Mouse (Mus musculus) hindbrain, postnatal 0 days (tissue): ENCODE data around the gene Flrt1. TPM values are rescaled to one million over a fixed set of nuclear protein-coding genes. Genes with fewer than 3 reads are reported as not detected.

ENCODE experiments used
- ATAC-seq: fragments of 200-750 bp; cut with Nextera tagmentation; 2 replicates; pipeline ENCODE4 v1.8.0; 2017; ENCODE audit warnings: mild to moderate bottlenecking, moderate TSS enrichment, moderate library complexity
- DNase-seq: peaks from one replicate; pipeline ENCODE4 v3.0.0-alpha.2; 2015; ENCODE audit warnings: low spot score
- H3K27ac ChIP-seq: fragments of 300-500 bp; sonication (generic); 2 replicates; pipeline ENCODE4 v1.5.1; 2014; ENCODE audit warnings: mild to moderate bottlenecking
- H3K27me3 ChIP-seq: fragments of 300-500 bp; sonication (generic); 2 replicates; pipeline ENCODE4 v1.6.1; 2014; ENCODE audit warnings: low read length, mixed read lengths; ENCODE audit not compliant: insufficient read depth
- H3K36me3 ChIP-seq: fragments of 300-500 bp; sonication (generic); 2 replicates; pipeline ENCODE4 v1.6.1; 2014; ENCODE audit warnings: low read length, mixed read lengths; ENCODE audit not compliant: insufficient read depth
- H3K4me1 ChIP-seq: fragments of 300-500 bp; sonication (generic); 2 replicates; pipeline ENCODE4 v1.6.1; 2014; ENCODE audit warnings: antibody characterized with exemption, low read length, mixed read lengths; ENCODE audit not compliant: insufficient read depth
- H3K4me2 ChIP-seq: fragments of 300-500 bp; sonication (generic); 2 replicates; pipeline ENCODE4 v1.6.1; 2014; ENCODE audit warnings: low read depth, mild to moderate bottlenecking, low read length, moderate library complexity, mixed read lengths
- H3K4me3 ChIP-seq: fragments of 300-500 bp; sonication (generic); 2 replicates; pipeline ENCODE4 v1.5.1; 2014; ENCODE audit warnings: low read length
- H3K9ac ChIP-seq: fragments of 300-500 bp; sonication (generic); replicated peaks from 2 replicates; pipeline ENCODE4 v1.6.1; 2014; ENCODE audit warnings: mild to moderate bottlenecking, low read length, moderate library complexity, mixed read lengths
- H3K9me3 ChIP-seq: fragments of 300-500 bp; sonication (generic); 2 replicates; pipeline ENCODE4 v1.6.1; 2016; ENCODE audit warnings: low read length, mixed read lengths
- CTCF ChIP-seq: IDR thresholded peaks from 2 replicates; pipeline ENCODE4 v1.5.1; 2016; ENCODE audit warnings: antibody characterized with exemption, control low read depth, low read depth
- WGBS: fragments of 180-500 bp; shearing (Covaris S2); extraction: QIAGEN DNeasy Blood & Tissue Kit; methylation state at CpG from one replicate; pipeline ENCODE4 v1.1.7; 2014; 5-methylcytosine and 5-hydroxymethylcytosine counted together
- polyA plus RNA-seq: library from polyadenylated mRNA; unstranded; fragments of >200 nt; fragmentation: Nextera tagmentation; extraction: Ambion mirVana; gene quantifications from 2 replicates; pipeline ENCODE4 v1.2.1, GENCODE M21; 2015
- total RNA-seq: library from RNA; depleted of rRNA; stranded (reverse); fragments of >200 nt; gene quantifications from 2 replicates; pipeline ENCODE4 v1.2.3, GENCODE M21; 2014

The Flrt1 gene
- total and polyA plus RNA-seq, 2 experiments from 2014 or later = 8.1 to 10.1 TPM

GRCm38 (mm10) chr19:7116038-7116731 is 10.7 kb upstream of the Flrt1 start:
- H3K4me2 ChIP-seq = no peak overlapping the region
- no peak overlapping the region for H3K27ac ChIP-seq
- WGBS = 76% methylated on average over 4 of the region's 4 CpGs
- DNase-seq (no peak), ATAC-seq (no peak)
- no peaks in the 10 kb centered on the region for H3K36me3 ChIP-seq
- no peaks in the 10 kb centered on the region for H3K27me3 ChIP-seq
- H3K4me1 ChIP-seq = peaks cover 13% of the 10 kb centered on the region
- no peak for TF ChIP-seq CTCF
- no peak overlapping the region for H3K9ac ChIP-seq
- no peaks in the 10 kb centered on the region for H3K9me3 ChIP-seq
- H3K4me3 ChIP-seq = no peak overlapping the region

- H3K4me1 ChIP-seq = peaks cover 21% of the 10 kb centered on the region
- no peak overlapping the region for H3K4me2 ChIP-seq
- no peaks in the 10 kb centered on the region for H3K36me3 ChIP-seq
- no peaks in the 10 kb centered on the region for H3K9me3 ChIP-seq
- ATAC-seq (no peak), DNase-seq (no peak)
- WGBS = 24% methylated on average over 14 of the region's 14 CpGs
- TF ChIP-seq CTCF = no peak
- H3K27ac ChIP-seq = peak overlapping the region; percentile 32; the same call in 1 of the 2 replicates
- H3K4me3 ChIP-seq = no peak overlapping the region
- H3K27me3 ChIP-seq = no peaks in the 10 kb centered on the region
- no peak overlapping the region for H3K9ac ChIP-seq
These were observed 8.0 kb upstream of the Flrt1 start for GRCm38 (mm10) chr19:7113574-7113973.

GRCm38 (mm10) chr19:7112628-7113027 is 7.1 kb upstream of the Flrt1 start:
- no peak overlapping the region for H3K4me3 ChIP-seq
- H3K27me3 ChIP-seq = no peaks in the 10 kb centered on the region
- no peaks in the 10 kb centered on the region for H3K9me3 ChIP-seq
- no peak overlapping the region for H3K9ac ChIP-seq
- H3K4me1 ChIP-seq = peaks cover 21% of the 10 kb centered on the region
- no peak overlapping the region for H3K4me2 ChIP-seq
- no peak overlapping the region for H3K27ac ChIP-seq
- no peaks in the 10 kb centered on the region for H3K36me3 ChIP-seq
- no peak for TF ChIP-seq CTCF
- ATAC-seq (no peak), DNase-seq (no peak)
- WGBS = 19% methylated on average over 3 of the region's 3 CpGs

- DNase-seq = no peak
- Histone ChIP-seq H3K9me3 (no peaks in the 10 kb centered on the region), H3K4me3 (no peak overlapping the region), H3K27me3 (no peaks in the 10 kb centered on the region), H3K4me2 (no peak overlapping the region), H3K36me3 (no peaks in the 10 kb centered on the region), H3K9ac (no peak overlapping the region), H3K27ac (no peak overlapping the region), H3K4me1 (peaks cover 21% of the 10 kb centered on the region)
- ATAC-seq = no peak
- WGBS = 84% methylated on average over 4 of the region's 4 CpGs
- no peak for TF ChIP-seq CTCF
These were observed 6.2 kb upstream of the Flrt1 start for GRCm38 (mm10) chr19:7111710-7112109.

GRCm38 (mm10) chr19:7111309-7111708 is 5.8 kb upstream of the Flrt1 start:
- TF ChIP-seq CTCF = no peak
- H3K9me3 ChIP-seq = no peaks in the 10 kb centered on the region
- peaks cover 21% of the 10 kb centered on the region for H3K4me1 ChIP-seq
- H3K36me3 ChIP-seq = no peaks in the 10 kb centered on the region
- ATAC-seq = no peak
- no peak for DNase-seq
- H3K4me3 ChIP-seq = no peak overlapping the region
- H3K9ac ChIP-seq = no peak overlapping the region
- H3K27me3 ChIP-seq = no peaks in the 10 kb centered on the region
- H3K27ac ChIP-seq = no peak overlapping the region
- WGBS = 70% methylated on average over 6 of the region's 6 CpGs
- H3K4me2 ChIP-seq = no peak overlapping the region

GRCm38 (mm10) chr19:7110875-7111274 is 5.3 kb upstream of the Flrt1 start:
- DNase-seq (no peak), ATAC-seq (no peak)
- H3K4me1 ChIP-seq = peaks cover 21% of the 10 kb centered on the region
- no peak overlapping the region for H3K27ac ChIP-seq
- H3K4me3 ChIP-seq = no peak overlapping the region
- TF ChIP-seq CTCF = no peak
- no peaks in the 10 kb centered on the region for H3K36me3 ChIP-seq
- WGBS = 48% methylated on average over 6 of the region's 6 CpGs
- no peaks in the 10 kb centered on the region for H3K9me3 ChIP-seq
- H3K9ac ChIP-seq = no peak overlapping the region
- H3K27me3 ChIP-seq = no peaks in the 10 kb centered on the region
- H3K4me2 ChIP-seq = no peak overlapping the region

- H3K27ac ChIP-seq = no peak overlapping the region
- WGBS = 37% methylated on average over 5 of the region's 5 CpGs
- ATAC-seq (no peak), DNase-seq (no peak)
- no peak for TF ChIP-seq CTCF
- no peak overlapping the region for H3K4me2 ChIP-seq
- no peaks in the 10 kb centered on the region for H3K27me3 ChIP-seq
- no peak overlapping the region for H3K9ac ChIP-seq
- H3K9me3 ChIP-seq = no peaks in the 10 kb centered on the region
- peaks cover 26% of the 10 kb centered on the region for H3K4me1 ChIP-seq
- no peak overlapping the region for H3K4me3 ChIP-seq
- no peaks in the 10 kb centered on the region for H3K36me3 ChIP-seq
These were observed 4.6 kb upstream of the Flrt1 start for GRCm38 (mm10) chr19:7110097-7110496.
